Mouse (Mus musculus): ENCODE results near the gene Klhl11.

GRCm38 (mm10) chr11:100462699-100463098 lies 9.8 kb downstream of the Klhl11 start:
- TF ChIP-seq POLR2A (IDR thresholded peaks at IDR 0.05; ENCODE audit: borderline replicate concordance, low read depth, low read length) (no peak), CTCF (IDR thresholded peaks at IDR 0.05; ENCODE audit: low read depth, low read length) (no peak)
